Mouse (Mus musculus): ENCODE measurements around the gene Lrch1.

Gene Lrch1

DNA sequence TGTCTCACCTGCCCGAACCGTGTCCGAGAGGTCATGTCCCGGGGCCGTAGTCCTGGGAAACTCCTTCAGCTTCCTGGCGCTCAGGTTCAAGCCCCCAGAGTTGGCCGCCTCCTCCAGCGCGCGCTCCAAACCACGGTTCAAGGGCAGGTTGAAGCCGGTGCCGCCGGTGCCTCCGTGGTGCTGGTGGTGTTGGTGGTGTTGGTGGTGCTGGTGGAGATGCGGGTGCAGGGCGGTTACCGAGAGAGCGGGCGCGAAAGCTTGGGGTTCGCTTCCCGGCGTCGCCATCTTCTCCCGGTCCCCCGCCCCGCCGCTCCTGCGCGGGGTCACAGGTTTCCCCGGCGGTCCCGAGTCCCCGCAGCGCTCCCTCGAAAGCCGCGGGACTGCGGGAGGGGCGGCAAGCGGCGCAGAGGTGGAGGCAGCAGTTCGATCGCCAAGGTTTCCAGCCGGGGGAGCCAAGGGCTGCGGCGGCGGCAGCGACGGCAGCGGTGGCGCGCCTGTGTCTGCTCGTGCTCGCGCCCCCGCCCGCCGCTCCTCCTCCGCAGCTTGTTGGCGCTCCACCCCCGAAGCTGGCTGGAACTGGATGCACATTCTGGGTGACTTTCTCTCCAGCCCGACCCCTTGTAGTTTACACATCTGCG is at the start of gene Lrch1:
Gene Lrch1, minus strand, starts transcription at position 501 of the 638 bp plus-strand sequence.
- peak; percentile 83 for DNase-seq (ENCODE audit: extremely low spot score)

DNA sequence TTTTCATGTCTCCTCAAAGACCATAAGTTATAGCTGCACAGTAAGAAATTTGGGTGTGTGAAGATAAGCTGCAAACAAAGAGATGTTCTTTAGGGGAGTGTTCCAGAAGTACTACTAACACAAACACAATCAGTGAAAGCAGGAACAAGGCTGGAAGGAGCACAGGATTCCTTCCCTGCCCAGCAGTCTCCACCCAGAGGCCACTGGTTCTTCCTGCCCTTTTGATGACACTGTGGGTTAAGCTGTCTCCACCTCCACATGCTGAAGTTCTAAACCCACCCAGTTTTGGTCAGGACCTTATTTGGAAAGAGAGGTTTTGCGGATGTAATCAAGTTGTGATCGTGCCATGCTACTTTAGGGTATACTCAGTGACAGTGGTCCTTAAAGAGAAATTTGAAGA is 49.4 kb upstream of the Lrch1 start:
- DNase-seq (ENCODE audit: extremely low spot score), result no peak

GRCm38 (mm10) chr14:74996556-74996955 is 48.9 kb upstream of the Lrch1 start:
- DNase-seq (ENCODE audit: extremely low spot score), result no peak

- DNase-seq (ENCODE audit: extremely low spot score), result peak; percentile 56
Observed at GRCm38 (mm10) chr14:74990504-74990903, 42.8 kb upstream of the Lrch1 start.

GRCm38 (mm10) chr14:74989909-74990308 is 42.2 kb upstream of the Lrch1 start:
- DNase-seq (ENCODE audit: extremely low spot score), result no peak

DNA sequence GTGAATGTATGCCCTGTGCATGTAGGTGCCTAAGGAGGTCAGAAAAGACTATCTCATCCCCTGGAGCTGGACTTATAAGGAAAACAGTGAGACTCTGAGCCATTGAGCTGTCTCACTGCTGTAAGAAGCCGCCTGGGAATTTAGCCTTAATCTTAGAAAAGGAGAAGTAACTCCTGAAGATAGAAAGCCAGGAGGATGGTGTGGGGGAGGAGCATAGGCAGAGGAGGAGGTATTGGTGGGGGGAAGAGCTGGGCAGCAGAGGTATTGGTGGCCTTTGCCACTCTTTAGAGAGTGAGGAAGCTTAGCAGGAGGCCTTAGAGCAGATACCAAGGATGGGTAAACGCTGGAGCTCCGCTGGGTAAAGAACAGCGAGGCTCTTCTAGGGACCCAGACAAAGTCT is 41.6 kb upstream of the Lrch1 start:
- DNase-seq (ENCODE audit: extremely low spot score), result no peak

DNA sequence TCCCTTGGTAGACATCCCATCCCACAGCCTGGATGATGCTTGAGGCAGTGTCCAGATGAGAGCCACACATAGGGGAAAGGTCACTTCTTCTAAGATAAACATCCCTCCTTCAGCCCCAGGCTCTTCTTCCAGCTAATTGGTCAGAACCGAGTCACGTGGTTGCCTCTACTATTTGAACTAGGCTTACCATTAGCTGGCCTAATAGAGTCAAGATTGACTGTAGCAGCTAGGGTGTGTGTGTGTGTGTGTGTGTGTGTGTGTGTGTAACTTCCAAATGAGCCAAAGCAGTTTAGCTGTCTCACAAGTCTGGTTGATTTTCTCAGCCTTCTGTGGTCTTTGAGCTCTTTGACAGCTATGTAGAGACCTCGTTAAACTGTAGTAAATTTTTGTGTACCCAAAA is 38.9 kb upstream of the Lrch1 start:
- no peak for DNase-seq (ENCODE audit: extremely low spot score)

DNA sequence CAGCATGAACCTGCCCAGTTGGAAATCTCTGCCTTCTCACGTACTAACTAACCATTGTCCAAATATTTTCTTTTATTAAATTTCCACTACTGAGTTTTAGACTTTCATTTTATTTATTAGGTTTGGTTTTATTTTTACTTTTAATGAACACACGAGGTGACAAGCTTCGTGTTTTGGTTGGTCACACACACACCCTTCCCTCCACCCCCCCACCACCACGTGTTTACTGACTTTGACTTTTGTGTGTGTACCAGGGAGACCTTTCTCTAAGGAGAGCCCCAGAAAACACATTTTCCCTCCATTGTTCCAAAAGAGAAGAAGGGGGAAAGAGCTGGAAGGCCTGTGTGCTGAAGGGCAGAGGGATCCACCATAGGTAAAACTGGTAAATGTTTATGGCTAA is 38.0 kb upstream of the Lrch1 start:
- DNase-seq (ENCODE audit: extremely low spot score), result no peak

- DNase-seq (ENCODE audit: extremely low spot score), result no peak
Observed at GRCm38 (mm10) chr14:74984817-74985391, 37.2 kb upstream of the Lrch1 start.

DNA sequence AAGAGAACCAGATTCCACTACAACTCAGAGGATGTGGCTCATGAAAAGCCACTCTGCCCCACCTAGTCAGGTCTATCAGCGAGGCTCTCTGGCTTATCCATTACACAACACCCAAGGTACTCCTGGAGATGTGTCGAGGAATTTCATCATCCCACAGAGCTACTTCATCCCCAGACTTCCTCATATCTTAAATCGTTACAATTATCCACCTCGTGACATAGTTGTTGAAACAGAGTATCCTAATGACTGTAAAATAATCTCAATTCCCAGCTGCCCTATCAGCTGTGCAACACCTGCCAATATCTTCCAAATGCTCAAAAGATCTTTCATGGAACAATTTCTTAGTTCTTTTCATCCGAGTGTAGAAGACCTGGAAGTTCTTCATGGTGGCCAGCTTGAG is 35.4 kb upstream of the Lrch1 start:
- DNase-seq (ENCODE audit: extremely low spot score), result no peak

GRCm38 (mm10) chr14:74981016-74981415 is 33.3 kb upstream of the Lrch1 start:
- peak; percentile 27 for DNase-seq (ENCODE audit: extremely low spot score)

- no peak for DNase-seq (ENCODE audit: extremely low spot score)
Observed at GRCm38 (mm10) chr14:74976972-74977371, 29.3 kb upstream of the Lrch1 start.

DNA sequence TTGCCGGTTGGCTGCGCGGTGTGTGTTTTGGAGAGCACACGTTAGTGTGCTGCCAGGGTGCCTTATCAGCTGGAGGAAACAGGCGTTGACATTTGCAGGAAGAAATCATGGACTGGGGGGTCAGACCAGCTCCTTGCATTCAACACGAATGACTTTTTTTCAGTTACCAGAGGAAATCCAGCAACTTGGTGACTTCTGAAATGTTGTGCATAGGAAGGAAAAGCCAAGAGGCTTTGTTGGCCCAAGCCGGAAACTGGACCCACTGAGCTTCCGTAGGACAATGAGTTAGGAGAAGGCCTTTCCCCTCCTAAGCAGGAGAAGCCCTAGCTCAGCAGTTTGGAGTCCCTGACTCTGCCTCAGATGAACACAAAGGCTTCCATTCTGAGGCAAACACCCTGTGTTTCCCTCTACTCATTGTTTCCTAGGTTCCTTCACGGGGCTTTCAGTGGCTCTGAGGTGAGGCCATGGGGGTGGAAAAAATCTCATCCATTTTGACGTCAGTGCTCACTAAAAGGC is 26.5 kb upstream of the Lrch1 start:
- DNase-seq (ENCODE audit: extremely low spot score), result no peak

DNA sequence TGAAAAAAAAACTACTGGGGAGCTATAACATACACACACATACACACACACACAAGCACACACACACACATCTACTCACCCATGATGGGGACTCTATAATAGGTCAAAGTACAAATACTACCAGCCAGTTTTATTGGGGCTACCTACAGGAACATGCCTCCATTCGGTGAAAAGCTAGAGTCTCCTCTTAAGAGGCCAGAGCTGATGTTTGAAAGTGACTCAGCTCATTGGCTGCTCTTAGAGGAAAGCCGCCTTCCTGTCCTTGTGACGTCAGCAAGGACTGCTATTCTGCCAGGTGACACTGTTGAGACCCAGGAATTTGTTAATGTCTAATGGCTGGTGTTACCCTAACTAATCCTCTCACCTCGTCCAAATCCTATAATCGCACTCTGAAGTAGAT is 25.0 kb upstream of the Lrch1 start:
- no peak for DNase-seq (ENCODE audit: extremely low spot score)

DNA sequence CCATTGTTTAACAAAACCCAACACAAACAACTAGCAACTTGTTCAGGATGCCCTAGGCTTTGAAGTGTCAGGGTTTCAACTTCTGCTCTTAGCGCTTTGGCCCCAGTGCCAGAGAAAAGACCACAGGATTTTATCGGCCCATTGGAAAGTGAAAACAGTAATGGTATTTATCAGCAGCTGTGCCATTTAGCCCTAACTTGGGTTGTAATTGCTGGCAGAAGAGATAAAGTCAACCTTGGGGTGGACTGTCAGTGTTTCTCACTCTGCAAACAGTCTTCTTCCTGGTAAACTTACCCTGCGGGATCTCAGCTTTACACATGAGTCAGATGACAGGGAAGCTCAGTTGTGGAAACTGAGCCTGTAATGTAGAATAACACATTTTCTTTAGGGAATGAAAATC is 24.5 kb upstream of the Lrch1 start:
- DNase-seq (ENCODE audit: extremely low spot score), result no peak

- no peak for DNase-seq (ENCODE audit: extremely low spot score)
Observed at GRCm38 (mm10) chr14:74963402-74963764, 15.7 kb upstream of the Lrch1 start.

DNA sequence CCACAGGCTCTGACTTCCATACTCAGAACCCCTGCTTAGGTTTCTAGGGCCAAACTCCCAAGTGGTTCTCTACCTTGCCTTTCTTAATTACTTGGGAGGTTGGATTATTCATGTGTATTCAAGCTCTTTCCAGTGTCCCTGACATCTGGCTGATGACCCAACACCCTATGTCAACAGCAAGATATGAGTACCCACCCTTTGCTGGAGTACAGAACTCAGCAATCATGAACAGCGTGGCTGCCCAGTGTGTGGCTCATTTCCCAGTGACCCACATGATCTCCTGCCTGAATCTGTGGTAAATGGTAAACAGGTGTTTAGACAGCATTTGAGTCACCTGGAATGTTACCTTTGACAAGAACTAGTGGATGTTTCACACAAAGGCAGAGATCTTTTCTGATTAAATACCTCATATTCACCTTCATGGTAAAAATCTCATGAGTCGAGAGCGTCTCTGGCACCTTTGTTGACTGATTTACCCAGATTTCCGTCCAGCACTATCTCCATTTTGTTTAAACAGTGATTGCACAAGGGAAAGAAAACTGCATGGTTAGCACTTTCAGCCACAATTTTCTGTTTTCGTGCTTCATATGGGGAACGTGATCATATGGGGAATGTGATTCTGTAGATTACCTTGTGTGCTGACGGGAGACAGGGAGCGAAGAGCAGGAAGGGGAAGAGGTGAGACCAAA is 15.2 kb upstream of the Lrch1 start:
- DNase-seq (ENCODE audit: extremely low spot score), result no peak

DNA sequence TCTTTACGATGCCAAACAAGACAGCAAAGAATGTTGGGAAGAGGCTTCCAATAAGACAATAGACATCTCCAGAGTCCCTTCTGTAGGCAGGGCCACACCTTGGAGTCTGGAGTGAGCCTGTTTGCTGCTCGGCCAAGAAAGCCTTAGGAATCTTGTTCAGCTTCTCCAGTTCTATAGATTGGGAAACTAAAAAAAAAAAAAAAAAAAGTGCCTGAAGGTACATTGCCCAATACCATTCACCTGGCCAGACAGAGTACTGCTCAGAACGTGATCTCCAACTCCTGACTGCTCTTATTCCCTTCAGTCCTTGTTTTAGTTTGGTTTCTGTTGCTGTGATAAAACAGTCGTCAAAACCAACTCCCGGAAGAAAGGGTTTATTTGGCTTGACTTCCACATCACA is 12.9 kb upstream of the Lrch1 start:
- DNase-seq (ENCODE audit: extremely low spot score), result no peak

- DNase-seq (ENCODE audit: extremely low spot score), result no peak
Observed at GRCm38 (mm10) chr14:74956702-74957101, 9.0 kb upstream of the Lrch1 start.

DNA sequence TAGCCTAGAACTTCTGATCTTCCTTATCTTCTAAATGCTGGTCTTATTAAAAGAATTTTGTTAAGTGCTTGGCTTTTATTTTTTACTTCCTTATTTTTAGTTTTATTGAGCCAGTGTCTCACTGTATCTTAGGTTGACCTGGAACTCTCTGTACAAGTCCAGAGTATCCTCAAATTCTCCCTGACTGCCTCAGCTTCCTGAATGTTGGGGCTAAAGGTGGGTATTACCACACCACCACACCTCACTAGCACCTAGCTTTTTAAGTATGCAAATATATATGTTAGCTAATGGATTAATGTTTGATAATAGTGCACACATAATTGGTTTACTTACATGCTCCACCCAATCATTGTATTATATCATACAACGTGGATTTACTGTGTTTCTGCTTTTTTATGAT is 8.6 kb upstream of the Lrch1 start:
- DNase-seq (ENCODE audit: extremely low spot score), result no peak

DNA sequence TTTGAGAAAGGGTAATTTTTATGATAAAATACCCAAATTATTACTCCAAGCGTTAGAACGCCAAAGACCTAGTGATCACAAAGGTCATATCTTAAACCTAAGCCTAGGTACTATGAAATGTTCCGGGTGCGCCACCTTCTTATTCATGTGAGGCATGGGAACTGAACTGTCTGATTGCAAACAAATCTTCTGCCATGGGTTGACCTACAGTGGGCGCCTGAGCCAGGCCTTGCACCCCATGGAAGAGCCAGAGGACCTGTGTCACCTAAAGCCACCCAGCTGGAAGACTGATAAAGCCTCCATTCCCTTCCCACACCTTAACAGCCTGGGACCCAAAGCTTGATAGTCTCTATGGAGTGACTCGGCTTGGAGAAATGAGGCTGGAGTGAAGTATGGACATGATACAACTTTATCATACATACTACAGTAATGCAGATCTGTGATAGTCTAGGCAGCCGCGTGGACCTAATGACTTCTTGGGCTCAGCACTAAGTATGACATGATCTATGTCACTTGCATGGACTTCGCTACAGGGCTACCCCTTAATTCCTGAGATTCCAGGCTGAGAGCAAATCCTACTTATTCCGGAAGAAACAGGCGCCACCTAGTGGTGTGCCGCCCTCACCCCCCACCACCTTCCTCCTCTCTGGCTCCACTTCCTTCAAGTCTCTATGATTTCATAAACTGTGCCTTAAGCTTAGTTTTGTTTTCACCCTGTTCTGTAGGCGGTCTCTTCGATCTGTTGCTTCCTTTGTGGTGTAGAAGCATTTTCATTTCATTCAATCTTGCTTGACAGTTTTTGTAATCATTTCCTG is 957 bp upstream of the Lrch1 start:
- peak; percentile 57 for DNase-seq (ENCODE audit: extremely low spot score)

- no peak for DNase-seq (ENCODE audit: extremely low spot score)
Observed at GRCm38 (mm10) chr14:74948014-74948396, 329 bp upstream of the Lrch1 start.

Data from embryo, embryonic 9.5 days (tissue).